Mouse (Mus musculus): ENCODE results near the gene Rheb.
A peak's percentile ranks its signal among the peaks of the same experiment; 100 is the strongest.
"Not testable (repeated sequence)": the region's sequence is repeated elsewhere in the genome, so short reads cannot be mapped to it uniquely, and the experiment has no call there.

The Rheb gene

DNA sequence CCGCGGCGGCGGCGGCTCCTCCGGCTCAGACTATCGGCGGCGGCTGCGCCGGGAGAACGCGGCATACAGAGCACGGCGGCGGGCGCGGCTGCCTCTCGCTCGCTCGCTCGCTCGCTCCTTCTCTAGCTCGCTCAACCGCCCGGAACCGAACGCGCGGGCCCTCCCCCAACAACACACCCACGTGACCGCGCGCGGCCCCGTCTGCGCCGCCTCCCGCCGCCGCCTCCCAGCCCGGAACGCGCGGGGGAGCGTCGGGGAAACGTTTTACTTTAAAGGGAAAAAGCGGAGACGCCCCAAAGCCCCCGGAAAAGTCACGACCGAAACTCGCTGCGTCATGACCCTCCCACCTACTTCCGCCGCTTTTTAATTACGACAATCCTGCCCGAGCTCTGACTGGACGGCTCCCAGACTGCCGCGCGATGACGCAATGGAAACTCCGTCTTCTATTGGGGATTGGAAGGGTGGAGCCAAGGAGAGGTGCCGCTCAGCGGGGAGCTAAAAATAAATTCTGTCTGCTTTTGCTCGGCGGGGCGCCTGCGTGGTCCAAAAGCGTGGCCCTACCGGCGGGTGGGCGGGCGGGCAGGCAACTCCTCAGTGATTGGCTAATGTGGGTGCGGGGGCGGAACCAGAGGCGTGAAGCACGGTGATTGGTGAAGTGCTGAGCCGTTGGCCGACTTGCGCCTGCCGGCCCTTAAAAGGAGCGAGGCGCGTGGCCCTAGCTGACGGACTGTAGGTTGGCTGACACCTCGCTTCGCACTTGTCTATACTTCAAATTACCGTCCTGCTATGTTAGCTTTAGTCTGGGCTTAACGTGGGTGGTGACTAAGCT is at the start of gene Rheb:
Gene Rheb, minus strand, starts transcription at position 351 of the 829 bp plus-strand sequence.
- ATAC-seq (ENCODE audit: low TSS enrichment), result peak; percentile 83

DNA sequence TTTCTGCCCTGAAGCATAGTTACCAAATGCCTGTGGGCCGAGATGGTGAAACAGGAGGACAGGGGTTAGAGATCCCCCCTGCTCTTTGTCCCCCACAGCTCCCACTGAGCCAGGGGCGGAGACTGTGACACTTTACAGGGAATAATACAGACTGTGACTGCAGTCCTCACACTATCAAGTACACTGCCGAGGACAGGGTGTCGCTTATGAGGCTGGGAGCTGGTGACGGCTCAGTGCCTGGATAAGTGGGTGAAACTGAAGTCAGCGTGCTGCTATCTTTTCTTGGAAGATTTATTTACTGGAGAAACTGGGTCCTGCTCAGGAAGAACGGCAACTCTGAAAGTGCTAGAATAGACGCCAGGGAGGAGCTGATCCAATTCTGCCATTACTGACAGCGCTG is 47.4 kb upstream of the Rheb start:
- peak; percentile 79 for ATAC-seq (ENCODE audit: low TSS enrichment)

DNA sequence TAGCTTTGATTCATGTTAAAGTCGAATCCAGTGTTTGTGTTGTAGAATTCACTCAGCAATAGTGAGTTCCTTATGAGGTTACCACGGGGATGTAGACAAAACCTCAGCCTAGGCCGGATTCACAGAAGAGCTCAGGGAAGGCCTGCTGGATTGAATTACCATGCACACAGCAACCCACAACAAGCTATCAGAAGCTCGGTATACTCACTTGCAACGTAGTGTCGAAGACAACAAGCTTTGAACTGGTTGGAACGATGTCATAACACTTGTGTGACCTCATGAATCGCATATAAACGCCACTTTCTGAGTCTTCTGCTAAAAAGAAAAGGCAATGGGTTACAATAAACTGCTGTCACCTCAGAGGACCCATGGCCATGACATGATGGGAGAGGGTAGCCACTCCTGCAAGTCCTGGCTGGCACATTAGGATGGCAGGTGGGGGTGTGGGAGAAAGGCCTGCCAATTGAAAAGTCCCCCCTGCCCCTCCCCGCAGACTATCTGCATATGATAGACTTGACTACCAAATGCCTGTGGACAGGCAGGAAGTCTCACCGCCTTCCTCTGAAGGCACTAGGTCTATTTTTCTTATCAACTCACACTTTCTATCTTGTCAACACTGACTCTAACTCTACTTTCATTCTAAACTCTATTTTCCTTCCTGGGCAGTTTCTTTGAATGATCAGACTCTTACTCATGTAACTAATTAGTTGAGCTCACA is 46.6 kb upstream of the Rheb start:
- no peak for ATAC-seq (ENCODE audit: low TSS enrichment)

DNA sequence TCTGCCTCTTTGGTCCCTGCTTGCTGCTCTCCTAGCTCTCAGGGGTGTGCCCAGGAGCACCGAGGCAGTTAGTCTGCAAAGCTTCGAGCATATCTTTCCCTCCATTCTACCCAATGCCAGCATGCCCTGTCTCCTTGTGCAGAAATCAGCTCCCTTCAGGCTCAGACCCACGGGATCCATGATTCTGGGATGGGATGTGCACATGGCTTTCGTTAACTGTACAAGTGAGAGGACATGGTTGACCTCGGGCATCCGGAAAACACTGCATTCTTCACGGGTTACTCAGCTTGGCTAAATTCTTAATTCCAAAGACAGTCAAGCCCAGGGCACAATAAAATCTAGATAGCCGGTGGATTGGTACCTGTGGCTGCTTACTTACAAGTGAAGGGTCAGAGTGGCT is 44.8 kb upstream of the Rheb start:
- no peak for ATAC-seq (ENCODE audit: low TSS enrichment)

DNA sequence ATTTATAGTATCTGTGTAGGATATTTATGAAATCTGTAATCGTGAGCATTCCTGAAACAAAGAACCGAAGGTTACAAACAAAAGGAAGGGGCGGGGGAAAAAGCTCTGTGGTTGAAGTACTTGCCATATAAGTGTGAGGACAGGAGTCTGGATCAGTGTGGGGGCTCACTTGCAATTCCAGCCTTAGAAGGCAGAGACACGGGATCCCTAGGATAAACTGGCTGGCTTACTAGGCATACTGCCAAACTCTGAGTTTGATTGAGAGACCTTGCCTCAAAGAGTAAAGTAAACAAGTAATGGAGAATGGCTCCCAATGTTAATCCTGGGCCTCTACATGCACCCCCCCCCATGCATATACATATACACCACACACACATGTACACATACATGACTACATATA is 36.3 kb upstream of the Rheb start:
- ATAC-seq (ENCODE audit: low TSS enrichment), result no peak

DNA sequence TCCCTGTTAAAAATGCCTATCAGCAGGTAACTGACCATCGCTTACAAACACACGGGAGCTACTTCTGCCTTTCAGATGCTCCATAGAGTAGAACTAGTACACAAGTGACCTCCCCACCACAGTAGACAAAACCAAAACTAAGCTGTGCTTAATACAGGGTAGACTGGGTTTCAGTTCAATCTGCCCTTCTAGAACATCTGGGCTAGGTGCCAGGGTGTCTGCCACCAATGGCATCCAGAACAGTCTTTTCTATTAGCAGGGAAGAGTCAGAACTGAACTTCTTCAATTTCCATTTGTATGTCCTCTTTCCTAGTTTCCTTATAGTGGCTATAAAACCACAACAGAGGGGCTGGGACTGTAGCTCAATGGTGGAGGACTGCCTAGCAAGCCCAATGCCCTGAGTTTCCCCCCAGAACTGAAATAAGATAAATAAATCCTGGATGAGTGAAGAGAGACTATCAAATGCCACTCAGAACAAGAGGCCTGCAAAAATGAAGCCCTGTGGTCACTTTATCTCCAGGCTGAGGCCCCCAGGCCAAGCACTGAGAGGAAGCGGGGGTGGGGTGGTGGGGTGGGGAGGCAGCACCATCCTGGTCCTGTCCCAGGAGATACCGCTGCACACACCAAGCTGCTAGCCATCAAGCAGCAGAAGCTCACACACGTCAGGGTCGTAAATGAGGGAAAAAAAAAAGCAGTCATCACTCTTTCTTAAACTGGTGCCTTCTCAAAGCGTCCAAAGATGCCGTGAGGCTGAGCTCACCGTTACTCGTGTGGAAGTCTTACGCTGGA is 35.6 kb upstream of the Rheb start:
- no peak for ATAC-seq (ENCODE audit: low TSS enrichment)

DNA sequence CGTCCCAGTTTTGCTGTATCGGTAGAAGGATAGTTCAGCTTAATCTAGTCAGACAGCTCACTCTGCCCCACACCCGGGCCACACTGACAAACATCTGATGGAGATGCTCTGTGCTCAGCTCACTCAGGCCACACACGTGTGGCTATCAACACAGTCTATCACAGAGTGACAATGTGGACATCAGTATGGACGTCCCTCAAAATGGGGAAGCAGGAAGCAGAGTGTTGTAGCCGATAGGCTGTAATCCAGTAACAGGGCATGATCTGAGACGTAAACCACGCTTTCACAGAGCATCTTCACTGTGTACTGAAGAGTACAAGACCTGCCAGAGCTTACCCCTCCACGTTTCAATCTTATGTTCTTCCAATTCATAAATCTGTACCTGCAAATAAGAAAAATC is 34.2 kb upstream of the Rheb start:
- no peak for ATAC-seq (ENCODE audit: low TSS enrichment)

DNA sequence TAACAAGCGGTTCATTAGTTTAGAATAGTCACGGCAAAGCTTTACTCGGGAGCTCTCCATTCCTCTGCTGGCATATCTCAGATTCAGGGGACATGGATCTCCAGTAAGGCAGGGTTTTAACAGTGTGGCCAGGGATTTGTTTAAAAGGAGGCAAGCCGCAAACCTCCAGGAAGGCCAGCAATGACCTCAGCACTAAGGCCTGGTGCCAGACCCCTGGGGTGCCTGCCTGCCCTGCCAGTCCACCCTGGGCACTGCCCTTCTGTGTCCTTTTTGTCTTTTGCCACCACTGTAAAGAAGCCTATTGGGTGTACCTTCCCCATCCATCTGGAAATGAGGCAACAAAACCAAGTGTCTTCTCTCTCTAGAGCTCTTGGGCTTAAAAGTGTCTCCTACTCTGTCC is 31.7 kb upstream of the Rheb start:
- ATAC-seq (ENCODE audit: low TSS enrichment), result no peak

DNA sequence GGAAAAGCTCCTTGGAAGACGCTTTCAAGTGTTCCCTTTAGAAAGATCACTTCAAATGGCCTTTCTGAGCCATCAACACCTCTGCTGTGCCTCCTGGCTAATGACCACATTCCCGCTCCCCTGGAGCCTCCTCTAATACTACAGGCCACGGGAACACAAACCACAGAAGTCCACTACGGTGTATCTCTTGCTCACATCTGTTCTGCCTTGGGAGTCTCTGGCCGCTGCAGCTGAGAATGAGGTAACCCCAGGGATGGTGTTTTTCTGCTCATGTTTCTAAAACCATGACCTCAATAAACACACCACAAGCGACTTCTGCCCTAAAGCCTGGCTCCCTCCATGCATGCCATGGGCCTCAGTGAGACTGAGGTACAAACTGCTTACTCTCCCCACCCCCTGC is 30.8 kb upstream of the Rheb start:
- ATAC-seq (ENCODE audit: low TSS enrichment), result no peak

DNA sequence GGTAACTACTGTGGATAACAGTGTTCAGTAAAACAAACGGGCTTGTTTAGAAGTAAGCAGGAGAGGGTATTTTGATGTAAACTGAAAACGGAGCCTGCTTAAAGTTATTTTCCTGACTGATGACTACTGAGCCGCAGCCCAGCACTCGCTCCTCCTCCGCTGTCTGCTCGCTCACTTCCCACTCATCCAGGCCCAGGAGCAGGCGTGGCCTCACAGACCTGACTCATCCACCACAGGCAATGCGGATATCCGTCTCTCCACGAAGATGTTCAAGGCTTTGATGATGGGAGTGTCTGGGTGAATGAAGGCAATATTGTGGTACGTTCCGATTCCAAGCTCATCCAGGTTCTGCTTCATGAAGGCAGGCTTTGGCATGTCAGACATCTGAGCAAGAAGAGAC is 28.9 kb upstream of the Rheb start:
- peak; percentile 96 for ATAC-seq (ENCODE audit: low TSS enrichment)

DNA sequence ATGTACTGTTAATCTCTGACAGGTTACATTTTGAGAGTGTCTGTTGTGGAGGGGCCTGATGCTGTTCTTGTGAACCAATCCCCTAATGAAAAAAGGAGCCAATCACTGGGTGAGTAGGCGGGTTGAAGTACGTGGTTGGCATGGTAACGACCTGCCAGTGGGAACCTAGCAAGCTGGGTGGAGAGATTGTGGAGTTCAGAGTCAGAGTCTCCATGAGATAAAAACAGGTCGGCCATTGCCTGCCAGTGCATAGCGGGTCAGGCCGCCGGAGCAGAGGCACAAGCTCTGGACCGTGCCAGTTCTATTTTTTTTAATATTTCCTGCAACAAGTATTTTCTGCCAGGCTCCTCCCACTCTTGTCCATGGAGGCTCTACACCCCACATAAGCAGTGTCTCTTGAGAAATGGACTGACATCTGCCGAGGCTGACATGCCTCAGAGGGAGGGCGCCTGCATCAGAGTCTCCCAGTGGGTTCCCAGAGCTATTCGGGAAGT is 27.4 kb upstream of the Rheb start:
- no peak for ATAC-seq (ENCODE audit: low TSS enrichment)

DNA sequence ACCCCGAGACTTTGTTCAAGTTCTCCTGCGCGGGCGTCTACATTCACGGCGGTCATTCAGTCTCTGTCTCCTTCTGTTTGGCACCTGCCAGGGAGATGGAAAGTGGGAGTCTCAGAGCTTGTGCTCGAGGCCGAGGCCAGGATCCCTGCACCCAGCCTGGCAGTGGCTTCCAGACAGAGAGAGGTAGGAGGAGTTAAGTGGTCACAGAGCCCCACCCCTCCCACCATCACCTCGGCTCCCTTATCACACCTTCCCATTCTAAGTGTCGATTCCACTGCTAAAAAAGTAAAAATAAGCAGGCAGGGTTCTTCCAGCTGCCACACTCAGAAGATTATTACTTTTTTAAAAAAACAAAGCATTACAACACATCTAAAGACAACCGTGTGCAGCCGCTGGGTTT is 21.4 kb upstream of the Rheb start:
- no peak for ATAC-seq (ENCODE audit: low TSS enrichment)

DNA sequence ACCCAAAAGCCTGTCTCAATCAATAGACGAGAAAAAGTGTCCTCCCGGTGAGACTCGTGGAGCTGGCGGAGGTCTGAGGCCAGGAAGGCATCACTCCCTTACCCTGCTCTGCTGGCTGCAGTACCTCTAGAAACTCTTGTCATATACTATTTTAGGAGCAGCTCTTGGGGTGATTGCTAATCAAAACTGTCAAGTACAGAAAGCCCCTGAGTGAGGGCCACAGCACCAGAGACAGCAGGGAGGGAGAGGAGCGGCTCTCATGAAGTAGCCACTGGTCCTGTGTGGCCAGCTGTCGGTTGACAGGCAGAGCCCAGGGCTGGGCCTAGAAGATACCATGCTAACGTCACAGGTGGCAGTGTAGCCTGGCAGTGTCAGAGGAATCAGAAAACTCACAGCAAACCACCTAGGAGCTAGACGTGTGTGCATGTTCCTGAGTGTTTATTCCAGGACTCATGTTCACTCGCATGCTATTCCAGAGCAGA is 19.1 kb upstream of the Rheb start:
- ATAC-seq (ENCODE audit: low TSS enrichment), result no peak

DNA sequence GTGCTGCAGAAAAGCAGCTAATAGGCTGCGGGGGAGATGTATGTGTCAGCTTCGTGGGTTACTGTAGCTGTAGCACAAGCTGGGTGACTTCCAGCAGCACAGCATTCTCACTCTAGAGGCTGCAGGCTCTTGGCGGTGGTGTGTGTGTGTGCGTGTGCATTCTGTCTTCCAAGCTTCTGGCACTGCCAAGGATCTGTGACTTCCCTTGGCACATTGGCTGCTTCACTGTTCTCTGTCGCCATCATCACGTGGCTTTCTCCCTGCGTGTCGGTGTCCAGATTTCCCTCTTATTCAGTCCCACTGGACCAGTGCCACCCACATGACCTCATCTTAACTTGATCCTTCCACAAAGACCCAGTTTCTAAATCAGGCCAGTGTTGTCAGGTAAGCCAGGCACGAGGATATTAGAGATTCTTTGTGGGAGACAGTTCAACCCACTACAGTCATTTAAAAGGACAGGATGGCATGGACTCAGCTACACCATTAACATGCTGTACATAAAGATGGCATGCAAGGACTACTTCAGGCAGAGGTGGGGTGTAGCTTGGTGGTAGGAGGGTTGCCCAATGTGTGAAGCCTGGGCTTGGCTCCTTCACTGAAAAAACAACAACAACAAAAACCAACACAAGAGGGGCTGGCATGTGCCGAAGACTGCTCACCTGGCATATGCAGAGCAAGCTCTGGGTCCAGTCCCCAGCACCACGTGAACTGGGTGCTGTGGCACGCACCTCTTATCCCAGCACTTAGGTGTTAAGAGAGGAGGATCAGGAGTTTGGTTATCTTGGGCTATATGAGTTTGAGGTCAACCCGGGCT is 18.4 kb upstream of the Rheb start:
- ATAC-seq (ENCODE audit: low TSS enrichment), result peak; percentile 93

DNA sequence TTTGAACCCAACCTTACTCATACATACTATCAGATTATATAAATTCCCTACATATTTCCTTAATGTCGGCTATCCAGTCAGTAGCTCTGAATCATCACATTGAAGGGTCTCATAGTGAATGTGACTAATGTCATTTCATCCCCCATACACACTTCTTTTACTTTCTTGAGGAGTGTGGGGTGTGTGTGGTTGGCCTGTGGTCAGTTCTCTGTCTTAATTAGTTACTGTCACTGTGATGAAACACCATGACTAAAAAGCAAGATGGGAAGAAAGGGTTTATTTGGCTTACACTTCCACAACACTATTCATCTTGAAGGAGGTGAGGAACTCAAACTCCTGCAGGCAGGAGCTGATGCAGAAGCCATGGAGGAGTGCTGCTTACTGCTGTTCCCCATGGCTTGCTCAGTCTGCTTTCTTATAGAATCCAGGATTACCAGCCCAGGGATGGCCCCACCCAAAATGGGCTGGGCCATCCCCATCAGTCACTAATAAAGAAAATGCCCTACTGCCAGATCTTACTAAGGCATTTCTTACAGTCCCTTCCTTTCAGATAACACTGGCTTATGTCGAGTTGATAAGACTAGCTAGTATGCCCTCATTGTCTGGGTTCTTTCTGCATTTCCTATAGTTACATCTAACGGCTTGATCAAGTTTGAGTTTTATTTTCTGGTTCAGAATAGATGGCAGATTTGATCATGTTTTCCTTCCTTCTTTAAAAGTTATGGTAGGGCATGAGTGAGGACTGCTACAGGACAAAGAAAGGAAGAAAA is 17.5 kb upstream of the Rheb start:
- ATAC-seq (ENCODE audit: low TSS enrichment), result 0 out of 2 replicates have a peak, but pooled peaks have one; percentile 1

DNA sequence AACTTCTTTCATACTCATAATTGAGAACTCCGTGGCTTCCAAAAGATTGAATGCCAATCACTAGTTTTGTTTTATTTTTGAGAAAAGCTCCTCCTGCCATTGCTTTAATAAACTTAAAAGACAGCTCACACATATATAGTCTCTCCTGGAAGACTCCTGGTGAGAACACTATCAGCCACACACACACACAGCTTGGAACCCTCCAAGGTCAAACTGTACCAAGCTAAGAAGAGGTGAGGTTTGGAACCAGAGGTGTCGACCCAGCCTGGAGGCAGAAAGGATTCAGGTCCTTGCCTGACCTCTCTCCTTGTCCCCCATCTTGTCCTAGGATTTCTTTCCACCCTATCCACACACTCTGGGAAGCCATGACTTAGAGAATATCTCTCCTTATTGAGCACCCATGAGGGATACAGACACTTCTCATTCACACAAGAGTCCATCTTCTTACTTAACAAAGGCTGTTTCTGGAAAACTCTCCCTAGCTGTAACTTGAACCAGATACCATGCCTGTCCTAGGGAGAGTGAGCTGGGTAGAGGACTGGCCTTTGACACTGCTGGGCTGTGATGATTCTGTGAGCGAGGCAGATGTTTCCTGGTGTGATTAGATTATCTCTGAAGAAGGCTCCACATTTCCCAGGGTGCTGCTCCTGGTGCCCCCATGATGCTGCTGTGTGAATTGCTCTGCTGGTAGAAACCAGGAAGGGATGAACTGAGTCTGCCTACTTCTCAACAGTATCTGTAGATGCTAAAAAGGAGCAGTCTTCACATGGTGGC is 12.6 kb upstream of the Rheb start:
- ATAC-seq (ENCODE audit: low TSS enrichment), result no peak

DNA sequence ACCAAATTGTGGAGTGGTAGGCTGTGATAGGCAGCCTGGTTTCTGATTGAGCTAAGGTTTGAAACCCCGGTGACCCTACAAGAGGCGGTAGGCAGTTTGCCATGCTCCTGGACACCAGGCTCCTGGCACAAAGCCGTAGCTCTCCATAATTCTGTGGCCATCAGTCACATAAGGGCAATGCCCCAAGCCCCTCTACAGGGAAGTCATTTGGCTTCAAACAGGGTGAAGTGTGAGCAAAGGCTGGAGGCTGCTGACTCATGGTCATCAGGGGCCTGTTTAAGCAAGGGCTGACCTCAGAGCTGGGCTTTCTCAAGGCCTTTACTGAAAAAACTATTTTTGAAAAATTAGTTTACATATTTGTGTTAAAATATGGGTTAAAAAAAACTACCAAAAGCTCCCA is 11.8 kb upstream of the Rheb start:
- no peak for ATAC-seq (ENCODE audit: low TSS enrichment)

DNA sequence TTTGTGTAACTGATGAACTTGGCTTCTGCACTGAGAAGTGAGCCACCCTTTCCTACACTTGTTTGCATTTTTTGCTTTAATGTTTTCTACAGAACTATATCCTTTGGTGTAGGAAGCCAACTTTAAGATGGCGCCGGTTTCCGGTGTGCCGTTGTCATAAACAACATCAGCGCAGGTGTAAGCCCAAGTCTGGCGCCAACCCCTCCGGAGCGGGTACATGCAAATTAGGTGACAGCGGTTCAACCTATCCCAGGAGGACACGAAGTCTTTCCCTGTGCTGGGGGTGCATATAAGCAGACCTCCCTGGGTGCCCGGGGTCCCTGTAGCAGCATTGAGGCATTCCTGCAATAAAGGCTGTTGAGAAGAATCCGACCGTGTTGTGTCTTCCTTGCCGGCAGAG is 5.8 kb upstream of the Rheb start:
- ATAC-seq (ENCODE audit: low TSS enrichment), result not testable (repeated sequence)

DNA sequence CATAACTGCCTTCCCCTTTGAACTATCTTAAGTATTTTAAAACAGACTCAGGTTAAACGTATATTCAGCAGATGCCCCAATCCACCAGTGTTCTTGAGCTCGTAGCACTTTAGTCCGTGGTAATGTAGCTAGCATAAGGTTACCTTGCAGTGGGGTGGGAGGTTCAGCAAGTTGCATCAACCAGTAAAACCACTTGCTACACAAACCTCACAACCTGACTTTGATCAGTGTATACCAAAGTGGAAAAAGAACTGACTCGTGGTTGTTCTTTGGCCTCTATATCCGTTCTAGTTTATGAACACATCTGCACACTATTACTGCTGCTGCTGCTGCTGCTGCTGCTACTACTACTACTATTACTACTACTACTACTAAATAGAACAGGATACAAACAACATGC is 1.4 kb upstream of the Rheb start:
- ATAC-seq (ENCODE audit: low TSS enrichment), result no peak

DNA sequence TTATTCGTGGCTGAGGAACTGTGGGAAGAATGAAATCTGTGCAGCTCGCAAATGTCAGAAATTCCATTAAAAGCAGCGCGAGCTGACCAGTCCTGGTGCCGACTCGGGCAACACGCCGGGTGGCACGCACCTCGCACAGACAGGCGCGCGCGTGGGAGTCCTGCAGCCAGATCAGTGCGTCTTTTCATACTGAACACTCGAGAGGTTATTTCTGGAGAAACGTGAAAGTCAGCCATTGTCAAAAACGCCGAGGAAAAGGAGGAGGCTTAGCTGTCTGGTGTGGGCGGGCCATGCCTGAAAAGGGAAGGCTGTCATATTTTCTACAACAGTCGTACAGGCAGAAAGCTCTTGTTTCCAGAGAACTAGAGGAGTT is 665 bp upstream of the Rheb start:
- ATAC-seq (ENCODE audit: low TSS enrichment), result peak; percentile 36

Data from frontal cortex, adult (tissue).